Mouse (Mus musculus) kidney, adult 2 months (tissue): Measurements from ENCODE around the gene Chst8. TPM values are rescaled to one million over a fixed set of nuclear protein-coding genes. Genes with fewer than 3 reads are reported as not detected.

Experiments used
- DNase-seq: peaks from one replicate; pipeline ENCODE4 v3.0.0; 2021
- H3K27ac ChIP-seq: fragments of 200-500 bp; 2 replicates; pipeline ENCODE4 v1.5.1; 2012; ENCODE audit warnings: low read depth, low read length, control low read depth, inconsistent platforms; ENCODE audit not compliant: insufficient read depth
- H3K27me3 ChIP-seq: fragments of 200-500 bp; replicated peaks from 2 replicates; pipeline ENCODE4 v1.6.1; 2012; ENCODE audit warnings: mild to moderate bottlenecking, moderate library complexity, low read length, inconsistent platforms; ENCODE audit not compliant: control insufficient read depth, insufficient read depth
- H3K36me3 ChIP-seq: fragments of 200-500 bp; 2 replicates; pipeline ENCODE4 v1.6.1; 2012; ENCODE audit warnings: mild to moderate bottlenecking, moderate library complexity, low read length, inconsistent platforms; ENCODE audit not compliant: control insufficient read depth, insufficient read depth
- H3K4me1 ChIP-seq: fragments of 200-500 bp; 2 replicates; pipeline ENCODE4 v1.6.1; 2011; ENCODE audit warnings: low read length; ENCODE audit not compliant: control insufficient read depth, insufficient read depth
- H3K4me3 ChIP-seq: fragments of 200-500 bp; 2 replicates; pipeline ENCODE4 v1.5.1; 2011; ENCODE audit warnings: mild to moderate bottlenecking, low read depth, low read length, control low read depth; ENCODE audit not compliant: insufficient read depth
- CTCF ChIP-seq: fragments of 200-500 bp; conservative IDR thresholded peaks from 2 replicates; pipeline ENCODE4 v1.5.1; 2011; ENCODE audit warnings: low read depth, mild to moderate bottlenecking, control low read depth, low read length, moderate library complexity, mixed read lengths; ENCODE audit not compliant: insufficient read depth, insufficient read length
- POLR2A ChIP-seq: fragments of 200-500 bp; IDR thresholded peaks from one replicate; pipeline ENCODE4 v1.6.1; 2011; ENCODE audit warnings: low read depth, low read length, control low read depth
- WGBS: fragments of 180-500 bp; shearing (Covaris S2); methylation state at CpG from one replicate; pipeline ENCODE4 v1.1.7; 2018; 5-methylcytosine and 5-hydroxymethylcytosine counted together
- polyA plus RNA-seq: library from polyadenylated mRNA; depleted of rRNA; stranded (reverse); fragments of >200 nt; gene quantifications from 2 replicates; pipeline ENCODE4 v1.2.3, GENCODE M21; 2012

Chst8 gene
- polyA plus RNA-seq, 1 experiment, result 8.3 TPM

DNA sequence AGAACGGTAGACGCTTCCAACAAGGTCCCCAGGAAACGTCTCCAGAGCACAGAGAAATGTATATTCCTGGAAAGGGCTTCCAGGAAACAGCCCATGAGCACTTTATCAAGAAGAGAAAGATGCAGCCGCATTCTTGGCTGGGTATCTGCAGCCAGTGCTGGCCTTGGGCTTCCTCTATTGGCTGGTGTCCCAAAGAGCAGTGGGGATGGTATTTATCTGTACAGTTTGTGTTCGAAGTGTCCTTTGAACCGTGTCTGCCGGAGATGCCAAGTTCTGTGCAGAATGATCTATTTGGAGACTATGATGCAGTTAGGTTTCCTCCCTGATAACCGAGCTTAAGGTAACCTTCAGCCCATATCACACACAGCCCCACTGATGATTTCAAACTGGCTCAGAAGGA, 43.0 kb downstream of the Chst8 start:
- DNase-seq, result peak; percentile 29
- H3K4me3 ChIP-seq, result no peak overlapping the region
- WGBS, result 40% methylated on average over 8 of the region's 8 CpGs
- no peak overlapping the region for H3K27ac ChIP-seq
- no peaks in the 10 kb centered on the region for H3K36me3 ChIP-seq
- no peaks in the 10 kb centered on the region for H3K4me1 ChIP-seq
- TF ChIP-seq CTCF (no peak), POLR2A (no peak)
- no peaks in the 10 kb centered on the region for H3K27me3 ChIP-seq

DNA sequence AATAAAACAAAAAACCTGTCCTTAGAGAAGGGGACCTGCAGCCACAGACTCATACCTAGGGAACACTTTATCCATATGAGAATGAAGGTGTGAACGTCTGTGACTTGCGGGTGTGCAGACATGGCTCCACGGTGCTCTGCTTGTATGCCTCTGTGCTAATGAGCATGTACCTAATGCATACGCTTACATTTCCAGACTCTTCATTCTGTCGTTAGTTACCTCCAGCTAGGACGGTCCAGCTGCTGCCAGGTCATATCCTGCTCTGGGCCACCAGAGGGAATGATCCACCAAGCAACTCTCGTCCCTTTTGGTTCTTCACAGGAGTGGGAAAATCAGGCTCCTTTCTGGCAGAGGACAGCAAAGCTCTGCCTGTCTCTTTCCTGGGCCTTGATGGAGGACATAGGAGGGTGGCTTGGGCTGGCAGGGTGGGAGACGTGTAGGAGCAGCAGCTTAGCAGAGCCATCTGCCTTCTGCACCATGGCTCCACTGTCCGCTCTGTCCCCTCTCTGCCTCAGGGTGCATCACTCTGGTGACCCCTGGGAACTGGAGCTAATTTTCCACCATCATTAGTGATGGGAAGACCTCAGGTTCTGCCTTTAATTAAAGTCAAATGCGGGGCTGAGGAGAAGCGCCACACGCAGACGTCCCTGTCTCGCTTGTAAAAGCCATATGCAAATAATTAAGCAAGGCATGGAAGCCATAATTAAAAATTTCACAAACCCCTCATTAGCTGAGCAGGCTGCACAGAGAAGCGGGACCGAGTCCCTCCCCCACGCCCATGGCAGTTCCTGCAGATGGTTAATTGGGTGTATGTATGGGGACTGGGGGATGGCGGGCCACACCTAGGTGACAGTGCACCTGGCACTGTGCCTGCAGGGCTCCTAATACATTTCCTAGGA, 48.0 kb downstream of the Chst8 start:
- 75% methylated on average over 18 of the region's 18 CpGs for WGBS
- no peaks in the 10 kb centered on the region for H3K4me1 ChIP-seq
- DNase-seq, result no peak
- no peak overlapping the region for H3K27ac ChIP-seq
- no peaks in the 10 kb centered on the region for H3K27me3 ChIP-seq
- no peaks in the 10 kb centered on the region for H3K36me3 ChIP-seq
- no peak overlapping the region for H3K4me3 ChIP-seq
- TF ChIP-seq CTCF (no peak), POLR2A (no peak)

DNA sequence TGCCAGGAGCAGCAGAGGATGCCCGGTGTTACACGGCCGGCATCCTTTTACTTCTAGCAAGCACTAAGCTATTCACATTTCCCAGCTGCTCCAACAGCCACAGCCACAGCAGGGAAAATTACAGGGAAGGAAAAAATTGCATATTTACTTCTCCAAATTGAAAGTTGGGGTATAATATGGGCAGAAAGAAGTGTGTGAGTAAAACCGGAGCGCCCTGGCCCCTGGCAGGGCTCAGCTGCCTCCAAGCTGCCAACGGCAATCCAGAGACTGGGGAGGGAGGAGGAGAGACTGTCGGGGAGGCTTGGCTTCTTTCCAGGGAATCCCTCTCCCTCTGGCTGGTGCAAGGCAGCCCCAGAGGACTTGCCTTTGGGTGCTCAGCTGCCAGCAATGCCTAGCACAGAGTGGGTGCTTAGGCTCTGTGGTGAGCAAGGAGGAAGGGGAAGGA, 53.1 kb downstream of the Chst8 start:
- no peak for TF ChIP-seq POLR2A
- no peak for TF ChIP-seq CTCF
- H3K27ac ChIP-seq, result no peak overlapping the region
- no peak for DNase-seq
- no peak overlapping the region for H3K4me3 ChIP-seq
- no peaks in the 10 kb centered on the region for H3K4me1 ChIP-seq
- 45% methylated on average over 7 of the region's 7 CpGs for WGBS
- no peaks in the 10 kb centered on the region for H3K36me3 ChIP-seq
- no peaks in the 10 kb centered on the region for H3K27me3 ChIP-seq

DNA sequence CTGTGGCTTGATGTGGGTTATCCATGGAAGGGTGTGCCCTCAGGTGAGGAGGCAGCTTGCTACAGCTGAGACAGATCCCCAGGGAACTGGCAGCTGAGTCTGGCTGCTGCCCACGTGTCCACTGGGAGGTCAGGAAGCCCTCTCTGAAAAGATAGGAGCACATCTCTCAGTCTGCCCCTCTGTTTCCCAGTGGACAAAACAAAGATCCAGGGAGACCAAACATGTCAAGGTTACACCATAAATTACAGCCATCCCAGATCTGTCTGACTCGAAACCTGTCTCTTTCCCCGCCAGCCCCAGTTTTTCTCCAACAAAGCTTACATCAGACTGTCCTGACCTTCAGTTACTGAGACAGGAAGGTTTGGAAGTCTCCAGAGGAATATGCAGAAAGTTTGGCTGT, 53.8 kb downstream of the Chst8 start:
- no peak for DNase-seq
- no peak overlapping the region for H3K4me3 ChIP-seq
- H3K27me3 ChIP-seq, result no peaks in the 10 kb centered on the region
- WGBS, result 56% methylated on average over 3 of the region's 3 CpGs
- no peak overlapping the region for H3K27ac ChIP-seq
- TF ChIP-seq POLR2A, result no peak
- no peak for TF ChIP-seq CTCF
- no peaks in the 10 kb centered on the region for H3K36me3 ChIP-seq
- H3K4me1 ChIP-seq, result no peaks in the 10 kb centered on the region

DNA sequence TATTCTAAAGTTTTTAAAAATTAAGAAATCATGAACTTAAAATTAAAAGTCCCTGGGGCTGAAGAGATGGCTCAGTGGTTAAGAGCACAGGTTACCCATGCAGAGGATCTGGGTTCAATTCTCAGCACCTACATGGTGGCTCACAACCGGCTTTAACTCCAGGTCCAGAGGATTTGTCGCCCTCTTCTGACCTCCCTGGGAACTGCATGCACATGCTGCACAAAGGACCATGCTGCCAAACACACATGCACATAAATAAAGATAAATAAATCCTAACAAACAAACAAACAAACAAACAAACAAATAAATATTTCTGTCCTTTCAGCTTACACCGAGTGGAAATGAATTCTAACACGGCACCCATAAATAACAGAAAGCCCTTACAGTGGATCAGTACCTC, 55.0 kb downstream of the Chst8 start:
- H3K4me1 ChIP-seq, result no peaks in the 10 kb centered on the region
- no peak for DNase-seq
- 0 out of 2 replicates have a peak, but pooled peaks have one; percentile 11 for TF ChIP-seq CTCF
- TF ChIP-seq POLR2A, result no peak
- H3K27ac ChIP-seq, result no peak overlapping the region
- 79% methylated on average over 4 of the region's 4 CpGs for WGBS
- no peaks in the 10 kb centered on the region for H3K36me3 ChIP-seq
- no peaks in the 10 kb centered on the region for H3K27me3 ChIP-seq
- no peak overlapping the region for H3K4me3 ChIP-seq

DNA sequence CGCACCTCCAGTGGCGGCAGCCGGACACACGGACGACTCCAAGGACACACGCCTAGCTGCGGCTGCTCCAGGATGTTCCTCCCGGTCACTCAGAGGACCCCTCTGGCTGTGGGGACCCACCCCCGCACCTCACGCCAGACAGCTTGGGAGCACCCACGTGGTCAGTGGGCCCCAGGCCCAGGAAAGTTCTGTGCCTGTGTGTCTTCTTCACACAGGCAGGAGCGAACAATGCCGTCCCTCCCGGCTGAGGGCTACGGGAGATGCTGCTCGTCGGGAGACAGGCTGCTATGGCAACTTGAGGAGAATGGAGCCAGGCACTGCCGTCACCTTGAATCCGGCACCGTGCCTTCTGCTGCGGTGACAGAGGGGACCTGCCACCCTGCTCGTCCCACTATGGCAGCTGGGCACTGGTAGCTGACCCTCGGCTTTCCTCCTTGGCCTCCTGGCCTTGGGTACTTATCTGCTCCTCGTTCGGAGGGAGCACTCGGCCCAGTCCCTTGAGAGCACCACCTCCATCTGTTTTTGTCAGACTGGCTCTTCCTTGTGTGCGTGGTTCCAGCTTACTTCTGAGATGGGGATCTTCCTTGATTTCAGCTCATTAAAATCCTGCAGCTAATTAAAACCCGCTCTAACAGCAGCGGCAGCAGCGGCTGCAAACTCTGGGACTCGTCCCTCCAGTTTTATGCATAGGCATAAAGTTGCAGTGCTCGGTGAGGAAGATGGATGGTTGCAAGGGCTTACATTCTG, 59.2 kb downstream of the Chst8 start:
- H3K27ac ChIP-seq, result no peak overlapping the region
- H3K36me3 ChIP-seq, result no peaks in the 10 kb centered on the region
- TF ChIP-seq CTCF, result no peak
- TF ChIP-seq POLR2A, result no peak
- no peak for DNase-seq
- H3K4me3 ChIP-seq, result no peak overlapping the region
- peaks cover 3% of the 10 kb centered on the region; the same call in 1 of the 2 replicates for H3K4me1 ChIP-seq
- 73% methylated on average over 32 of the region's 32 CpGs for WGBS
- H3K27me3 ChIP-seq, result no peaks in the 10 kb centered on the region
